Mouse (Mus musculus): Measurements from ENCODE around the gene Tm7sf2.

GRCm38 (mm10) chr19:6066571-6066970 lies 1.6 kb downstream of the Tm7sf2 start:
- no peak for TF ChIP-seq POLR2A (IDR thresholded peaks at IDR 0.05; ENCODE audit: low read depth, low read length)
- no peak for TF ChIP-seq CTCF (IDR thresholded peaks at IDR 0.05; ENCODE audit: borderline replicate concordance, insufficient read depth, low read length)

Measured in embryonic fibroblast, embryonic 13.5 days (primary cell).